In the genomic region with DNA sequence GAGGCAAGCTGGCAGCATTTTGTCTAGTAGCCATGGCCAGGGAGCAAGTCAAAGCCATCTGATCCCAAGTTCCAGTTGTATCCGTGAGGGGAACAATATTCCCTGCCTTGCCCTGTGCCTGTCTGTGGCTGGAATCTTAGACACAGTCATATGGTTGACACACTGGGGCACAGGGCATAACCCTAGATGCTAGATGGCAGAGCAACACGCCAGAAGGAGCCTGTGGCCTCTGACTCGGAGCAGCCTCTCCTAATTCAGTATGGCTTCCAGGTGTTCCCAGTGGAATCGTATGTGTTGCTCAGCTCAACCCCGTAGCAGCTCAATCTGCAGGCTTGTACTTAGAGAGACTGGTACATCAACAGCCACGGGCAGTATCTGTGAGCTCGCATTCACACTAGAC, we compare ENCODE assay signal across 28 mouse cellular contexts. TPM values are rescaled to one million over a fixed set of nuclear protein-coding genes. Genes with fewer than 3 reads are reported as not detected.
DNase-seq lines count a peak whose midpoint lies in the region; ATAC-seq and TF ChIP-seq lines count a peak whose summit lies in the region.
"Had no signal": no experiment of that assay in that cellular context is flagged by ENCODE, and none has a peak within 500 bp of the region (broad histone marks: within the 10 kb centered on the region; RNA-seq: fewer than 3 reads in every experiment).

No protein-coding gene starts in this region.

- H3K4me1 ChIP-seq in lung, embryonic 15.5 days = peaks cover 41% of the 10 kb centered on the region
- peaks cover 14% of the 10 kb centered on the region for H3K4me1 ChIP-seq in lung, postnatal 0 days (ENCODE audit: insufficient read depth, low read depth, low read length)
- peaks cover 33% of the 10 kb centered on the region; the same call in 1 of the 2 replicates for H3K4me1 ChIP-seq in brown adipose tissue, adult 24 weeks (ENCODE audit: control insufficient read depth, insufficient read depth, insufficient read length, low read length)
- H3K4me1 ChIP-seq in limb, embryonic 10.5 days = peaks cover 28% of the 10 kb centered on the region

- no peak for TF ChIP-seq EP300 in lung, postnatal 0 days (IDR thresholded peaks at IDR 0.05)

- H3K9me3 ChIP-seq in lung, embryonic 15.5 days = no peaks in the 10 kb centered on the region
- H3K9me3 ChIP-seq in lung, postnatal 0 days (ENCODE audit: low read length) = no peaks in the 10 kb centered on the region
- H3K9me3 ChIP-seq in limb, embryonic 10.5 days (replicated peaks) = no peaks in the 10 kb centered on the region
- H3K9me3 ChIP-seq: embryonic facial prominence, embryonic 15.5 days; forebrain, embryonic 13.5 days; hindbrain, embryonic 12.5 days; neural tube, embryonic 12.5 days had no signal

- ATAC-seq in lung, embryonic 15.5 days (ENCODE audit: borderline replicate concordance, extremely low read depth, low FRiP score, low TSS enrichment) = no peak
- ATAC-seq in lung, postnatal 0 days = no peak
- ATAC-seq: forebrain, embryonic 13.5 days; intestine, embryonic 16.5 days; midbrain, embryonic 16.5 days had no signal

- H3K27me3 ChIP-seq in lung, embryonic 15.5 days = no peaks in the 10 kb centered on the region
- H3K27me3 ChIP-seq in lung, postnatal 0 days (replicated peaks; ENCODE audit: insufficient read depth, low read length) = no peaks in the 10 kb centered on the region
- H3K27me3 ChIP-seq in limb, embryonic 10.5 days (ENCODE audit: low read depth, poor library complexity, severe bottlenecking) = no peaks in the 10 kb centered on the region
- H3K27me3 ChIP-seq: embryonic facial prominence, embryonic 15.5 days; forebrain, embryonic 13.5 days; hindbrain, embryonic 12.5 days; neural tube, embryonic 12.5 days had no signal

- 64% methylated on average over 7 of the region's 7 CpGs for WGBS in lung, embryonic 15.5 days
- 70% methylated on average over 7 of the region's 7 CpGs for WGBS in lung, postnatal 0 days
- WGBS in limb, embryonic 10.5 days = 55% methylated on average over 7 of the region's 7 CpGs

- DNase-seq in heart, adult 11 months = peak; percentile 85
- DNase-seq in heart, adult 8-10 months (ENCODE audit: low spot score) = no peak
- no peak for DNase-seq in lung, postnatal 0 days (ENCODE audit: low spot score)
- no peak for DNase-seq in limb, embryonic 10.5 days (ENCODE audit: low spot score)
- no peak for DNase-seq in layer of hippocampus, postnatal 14 days (ENCODE audit: low spot score in 2 of 2)
- DNase-seq in gastrocnemius, postnatal 10 days = no peak
- DNase-seq: adrenal gland, adult 2 months; adrenal gland, postnatal 36 days; B cell, adult 2 months; cerebellum, adult 8-10 months; cerebellum, postnatal 25 days; heart, postnatal 14 days; kidney, adult 9 months; liver; lung, adult 2 months; right cerebral cortex, adult 18-20 months; spleen, adult 18-20 months; thymus, postnatal 4 days had no signal

- H3K36me3 ChIP-seq in lung, embryonic 15.5 days = no peaks in the 10 kb centered on the region
- no peaks in the 10 kb centered on the region for H3K36me3 ChIP-seq in lung, postnatal 0 days (ENCODE audit: insufficient read depth, low read length)
- H3K36me3 ChIP-seq in limb, embryonic 10.5 days = no peaks in the 10 kb centered on the region
- H3K36me3 ChIP-seq: embryonic facial prominence, embryonic 15.5 days; hindbrain, embryonic 12.5 days; neural tube, embryonic 12.5 days had no signal

- peak overlapping the region; percentile 81 for H3K27ac ChIP-seq in lung, embryonic 15.5 days
- no peak overlapping the region for H3K27ac ChIP-seq in lung, postnatal 0 days (ENCODE audit: low read length)
- H3K27ac ChIP-seq in brown adipose tissue, adult 24 weeks (replicated peaks; ENCODE audit: low read depth, low read length) = 0 out of 2 replicates have a peak overlapping the region, but pooled peaks have one; percentile 13
- peak overlapping the region; percentile 39; the same call in 1 of the 2 replicates for H3K27ac ChIP-seq in limb, embryonic 10.5 days
- H3K27ac ChIP-seq: embryonic facial prominence, embryonic 15.5 days; forebrain, embryonic 13.5 days; hindbrain, embryonic 12.5 days; liver, embryonic 14.5 days; neural tube, embryonic 12.5 days had no signal

- H3K4me3 ChIP-seq in lung, embryonic 15.5 days = no peak overlapping the region
- no peak overlapping the region for H3K4me3 ChIP-seq in lung, postnatal 0 days (ENCODE audit: low read depth, low read length)
- no peak overlapping the region for H3K4me3 ChIP-seq in brown adipose tissue, adult 24 weeks (ENCODE audit: insufficient read depth, low read depth, low read length)
- no peak overlapping the region for H3K4me3 ChIP-seq in limb, embryonic 10.5 days
- H3K4me3 ChIP-seq: embryonic facial prominence, embryonic 15.5 days; forebrain, embryonic 13.5 days; hindbrain, embryonic 12.5 days; myocyte; neural tube, embryonic 12.5 days had no signal

- no peak overlapping the region for H3K4me2 ChIP-seq in lung, embryonic 15.5 days
- no peak overlapping the region for H3K4me2 ChIP-seq in lung, postnatal 0 days (replicated peaks; ENCODE audit: low read depth, low read length)
- H3K4me2 ChIP-seq: embryonic facial prominence, embryonic 15.5 days; forebrain, embryonic 13.5 days; hindbrain, embryonic 12.5 days; neural tube, embryonic 12.5 days had no signal

- H3K9ac ChIP-seq in lung, embryonic 15.5 days = no peak overlapping the region
- H3K9ac ChIP-seq in lung, postnatal 0 days (replicated peaks; ENCODE audit: low read depth) = no peak overlapping the region
- H3K9ac ChIP-seq: embryonic facial prominence, embryonic 15.5 days; forebrain, embryonic 13.5 days; hindbrain, embryonic 12.5 days; liver, embryonic 14.5 days; neural tube, embryonic 12.5 days had no signal

- TF ChIP-seq CTCF in lung, postnatal 0 days (IDR thresholded peaks at IDR 0.05) = no peak

RNA-seq across cellular contexts. Expression of gene Galnt12, which starts 46.7 kb away (rescaled TPM):
- under 1 TPM; 0.14 to 0.44 (median 0.24) TPM for total RNA-seq in heart, adult 8-10 months (2022)
- 8.9 and 9.3 TPM in 2 replicates for polyA plus RNA-seq in lung, embryonic 15.5 days (2015; fragmentation: Nextera tagmentation; extraction: Ambion mirVana)
- 2.9 and 3.2 TPM in 2 replicates for polyA plus RNA-seq in lung, postnatal 0 days (2015; fragmentation: Nextera tagmentation; extraction: Ambion mirVana)
- 0.48 TPM in 1 of 2 replicates, not detected in the other for polyA plus RNA-seq in brown adipose tissue, adult 24 weeks (2012; ENCODE audit: insufficient read depth, insufficient read length, missing spikeins)
- 2.2 and 2.9 TPM in 2 replicates for polyA plus RNA-seq in limb, embryonic 10.5 days (2016; fragmentation: Nextera tagmentation; extraction: Ambion mirVana)
- total RNA-seq in layer of hippocampus, postnatal 14 days (2021) = under 1 TPM; 0.92 to 0.95 TPM
- total RNA-seq in gastrocnemius, postnatal 10 days (2021) = under 1 TPM; 0.72 to 0.73 TPM
- polyA plus RNA-seq: myocyte had no signal
